Mouse (Mus musculus) liver, embryonic 15.5 days (tissue): Measurements from ENCODE around the gene Cst12. TPM values are rescaled to one million over a fixed set of nuclear protein-coding genes. Genes with fewer than 3 reads are reported as not detected.

Experiments
- ATAC-seq: fragments of 200-750 bp; cut with Nextera tagmentation; 2 replicates; pipeline ENCODE4 v1.8.0; 2017; ENCODE audit warnings: moderate number of reproducible peaks, mild to moderate bottlenecking, moderate library complexity; ENCODE audit not compliant: insufficient read depth
- H3K27ac ChIP-seq: fragments of 300-500 bp; sonication (generic); replicated peaks from 2 replicates; pipeline ENCODE4 v1.5.1; 2015; ENCODE audit warnings: mild to moderate bottlenecking, inconsistent platforms
- H3K27me3 ChIP-seq: fragments of 300-500 bp; sonication (generic); 2 replicates; pipeline ENCODE4 v1.6.1; 2015; ENCODE audit warnings: mild to moderate bottlenecking, inconsistent platforms
- H3K36me3 ChIP-seq: fragments of 300-500 bp; sonication (generic); replicated peaks from 2 replicates; pipeline ENCODE4 v1.6.1; 2015; ENCODE audit warnings: moderate library complexity, mild to moderate bottlenecking, inconsistent platforms
- H3K4me1 ChIP-seq: fragments of 300-500 bp; sonication (generic); replicated peaks from 2 replicates; pipeline ENCODE4 v1.6.1; 2015; ENCODE audit warnings: inconsistent platforms
- H3K4me2 ChIP-seq: fragments of 300-500 bp; sonication (generic); 2 replicates; pipeline ENCODE4 v1.6.1; 2015; ENCODE audit warnings: moderate library complexity, mild to moderate bottlenecking, inconsistent platforms
- H3K4me3 ChIP-seq: fragments of 300-500 bp; sonication (generic); replicated peaks from 2 replicates; pipeline ENCODE4 v1.5.1; 2015; ENCODE audit warnings: mild to moderate bottlenecking, inconsistent platforms
- H3K9ac ChIP-seq: fragments of 300-500 bp; sonication (generic); 2 replicates; pipeline ENCODE4 v1.6.1; 2015; ENCODE audit warnings: moderate library complexity, mild to moderate bottlenecking, inconsistent platforms
- H3K9me3 ChIP-seq: fragments of 300-500 bp; sonication (generic); replicated peaks from 2 replicates; pipeline ENCODE4 v1.6.1; 2016; ENCODE audit warnings: inconsistent platforms
- WGBS: fragments of 180-500 bp; shearing (Covaris S2); methylation state at CpG from one replicate; pipeline ENCODE4 v1.1.7; 2015; ENCODE audit warnings: mixed read lengths; ENCODE audit not compliant: insufficient replicate concordance; 5-methylcytosine and 5-hydroxymethylcytosine counted together
- polyA plus RNA-seq: library from polyadenylated mRNA; unstranded; fragments of >200 nt; fragmentation: Nextera tagmentation; extraction: Ambion mirVana; gene quantifications from 2 replicates; pipeline ENCODE4 v1.2.1, GENCODE M21; 2015

Gene Cst12
- polyA plus RNA-seq, 1 experiment from 2014 or later, result not detected

DNA sequence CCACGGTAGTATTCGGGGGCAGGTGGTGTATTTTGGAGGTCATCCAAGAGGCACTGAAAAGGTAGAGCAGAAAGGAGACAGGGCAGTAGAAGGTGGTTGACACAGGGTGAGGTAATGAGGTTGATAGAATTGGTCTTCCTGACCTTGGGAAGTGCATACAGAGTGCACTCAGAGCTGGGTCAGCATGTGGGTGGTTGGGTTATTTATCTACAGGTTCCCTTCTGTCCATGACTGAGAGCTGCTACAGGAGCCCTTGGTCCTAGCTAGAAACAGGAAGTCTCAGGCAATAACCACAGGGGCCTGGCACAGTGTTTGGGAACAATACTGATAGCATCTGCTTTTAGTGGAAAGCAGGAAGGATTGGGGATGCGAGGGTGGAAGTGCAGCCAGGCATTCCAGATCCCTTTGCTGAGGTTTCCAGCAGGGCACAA lies 12.3 kb downstream of the Cst12 start:
- Histone ChIP-seq H3K4me2 (no peak overlapping the region), H3K27ac (no peak overlapping the region), H3K4me3 (no peak overlapping the region), H3K36me3 (no peaks in the 10 kb centered on the region), H3K27me3 (no peaks in the 10 kb centered on the region), H3K9me3 (no peaks in the 10 kb centered on the region), H3K4me1 (no peaks in the 10 kb centered on the region), H3K9ac (no peak overlapping the region)
- ATAC-seq, result peak; percentile 63
- WGBS, result 14% methylated on average over 3 of the region's 3 CpGs

- no peak overlapping the region for H3K4me3 ChIP-seq
- no peaks in the 10 kb centered on the region for H3K27me3 ChIP-seq
- no peak overlapping the region for H3K9ac ChIP-seq
- no peak for ATAC-seq
- H3K36me3 ChIP-seq, result no peaks in the 10 kb centered on the region
- no peaks in the 10 kb centered on the region for H3K9me3 ChIP-seq
- H3K4me1 ChIP-seq, result no peaks in the 10 kb centered on the region
- WGBS, result 56% methylated on average over 6 of the region's 6 CpGs
- H3K4me2 ChIP-seq, result no peak overlapping the region
- no peak overlapping the region for H3K27ac ChIP-seq
Observed at GRCm38 (mm10) chr2:148806696-148807095, 17.5 kb downstream of the Cst12 start.

DNA sequence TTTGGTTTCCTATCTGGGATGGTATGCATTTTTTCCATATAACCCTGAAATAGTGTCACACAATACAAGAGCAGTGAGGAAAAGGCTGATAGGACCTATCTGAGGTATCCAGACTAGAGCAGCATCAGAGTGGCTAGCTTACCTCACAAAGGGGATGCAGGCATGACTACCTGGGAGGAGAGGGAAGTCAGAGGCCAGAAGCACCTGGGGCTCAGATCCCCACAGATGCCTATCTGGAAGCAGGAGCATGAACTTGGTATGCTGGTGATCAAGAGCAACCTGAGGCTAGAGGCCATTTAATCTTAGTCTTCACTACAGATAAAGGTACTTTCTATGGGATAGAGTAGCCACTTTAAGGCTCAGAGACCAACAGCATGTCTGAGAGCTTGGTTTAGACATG lies 30.7 kb downstream of the Cst12 start, which contains the start of gene Cst13:
Cst13 (plus strand) TSS at position 173 of the 400 bp plus-strand sequence.
- Histone ChIP-seq H3K27ac (no peak within 1 kb of the TSS), H3K4me2 (no peak within 1 kb of the TSS), H3K4me3 (no peak within 1 kb of the TSS), H3K4me1 (no peaks in the 10 kb centered on the region), H3K36me3 (no peaks in the 10 kb centered on the region), H3K27me3 (no peaks in the 10 kb centered on the region), H3K9me3 (no peaks in the 10 kb centered on the region), H3K9ac (no peak within 1 kb of the TSS)
- no peak for ATAC-seq

DNA sequence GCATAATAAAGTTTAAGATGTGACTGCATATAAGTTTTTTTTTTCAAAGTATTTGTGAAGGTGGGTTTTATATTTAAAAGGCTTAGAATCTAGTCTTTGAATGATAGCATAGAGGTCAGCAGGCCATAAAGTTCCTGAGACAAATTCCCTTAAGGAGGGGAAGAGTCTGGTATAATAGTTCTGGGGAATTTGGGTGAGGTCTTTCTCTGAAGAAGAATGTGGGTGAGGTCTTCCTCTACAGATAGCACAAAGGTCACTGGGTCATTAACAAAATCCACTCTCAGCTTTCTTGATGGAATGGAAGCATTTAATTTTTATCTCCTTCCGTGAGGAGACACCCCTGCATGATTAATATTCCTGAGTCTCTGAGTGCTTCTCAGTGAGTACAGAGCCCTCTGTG lies 36.8 kb downstream of the Cst12 start:
- 39% methylated on average over 1 of the region's 1 CpGs for WGBS
- H3K27me3 ChIP-seq, result no peaks in the 10 kb centered on the region
- H3K4me3 ChIP-seq, result no peak overlapping the region
- no peak for ATAC-seq
- no peak overlapping the region for H3K9ac ChIP-seq
- no peaks in the 10 kb centered on the region for H3K36me3 ChIP-seq
- no peak overlapping the region for H3K27ac ChIP-seq
- no peaks in the 10 kb centered on the region for H3K4me1 ChIP-seq
- no peak overlapping the region for H3K4me2 ChIP-seq
- no peaks in the 10 kb centered on the region for H3K9me3 ChIP-seq

- WGBS, result 39% methylated on average over 4 of the region's 4 CpGs
- no peak within 1 kb of the TSS for H3K9ac ChIP-seq
- H3K27ac ChIP-seq, result no peak within 1 kb of the TSS
- no peak for ATAC-seq
- no peaks in the 10 kb centered on the region for H3K9me3 ChIP-seq
- H3K27me3 ChIP-seq, result no peaks in the 10 kb centered on the region
- H3K4me1 ChIP-seq, result no peaks in the 10 kb centered on the region
- H3K4me2 ChIP-seq, result no peak within 1 kb of the TSS
- H3K4me3 ChIP-seq, result no peak within 1 kb of the TSS
- H3K36me3 ChIP-seq, result no peaks in the 10 kb centered on the region
Observed at GRCm38 (mm10) chr2:148834912-148835311, 45.8 kb downstream of the Cst12 start, which contains the start of gene Cst9. TSS of gene Cst9 (plus strand) at chr2:148835147.

DNA sequence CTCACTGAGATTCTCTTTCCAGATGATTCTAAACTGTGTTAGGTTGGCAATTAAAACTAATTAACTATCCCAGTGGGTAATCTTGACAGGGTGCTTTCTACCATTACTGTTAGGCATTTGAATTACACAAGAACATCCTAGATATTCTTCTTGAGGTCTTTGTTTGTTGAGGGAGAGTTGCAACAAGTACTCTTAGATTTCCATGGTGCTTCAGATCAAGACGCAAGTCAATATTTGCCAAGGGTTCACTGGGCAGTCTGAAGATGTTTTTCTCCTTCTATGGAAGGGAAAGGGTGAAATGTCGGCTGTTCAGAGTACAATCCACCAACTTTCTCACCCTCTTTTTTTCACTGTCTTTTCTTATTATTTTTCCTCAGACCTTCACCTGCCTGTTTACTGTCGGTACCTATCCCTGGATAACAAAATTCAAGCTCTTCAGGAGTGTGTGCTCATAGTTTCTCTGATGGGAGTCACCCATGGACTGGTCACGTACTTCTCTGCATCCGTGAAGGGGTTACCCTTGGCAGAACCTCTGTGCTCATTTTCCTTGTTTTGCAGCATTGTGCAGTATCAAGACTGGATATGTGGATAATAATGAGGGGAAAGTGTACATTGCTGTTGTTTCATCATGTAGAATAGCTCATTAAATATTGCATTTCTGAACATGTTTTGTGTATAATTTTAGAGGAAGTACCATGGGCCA lies 49.1 kb downstream of the Cst12 start:
- Histone ChIP-seq H3K4me2 (no peak overlapping the region), H3K4me1 (no peaks in the 10 kb centered on the region), H3K4me3 (no peak overlapping the region), H3K9ac (no peak overlapping the region), H3K27ac (no peak overlapping the region), H3K27me3 (no peaks in the 10 kb centered on the region), H3K9me3 (no peaks in the 10 kb centered on the region), H3K36me3 (no peaks in the 10 kb centered on the region)
- ATAC-seq, result no peak
- WGBS, result 68% methylated on average over 5 of the region's 5 CpGs

- Histone ChIP-seq H3K36me3 (no peaks in the 10 kb centered on the region), H3K27ac (no peak overlapping the region), H3K4me3 (no peak overlapping the region), H3K9ac (no peak overlapping the region), H3K4me1 (no peaks in the 10 kb centered on the region), H3K4me2 (no peak overlapping the region), H3K27me3 (no peaks in the 10 kb centered on the region), H3K9me3 (no peaks in the 10 kb centered on the region)
- no peak for ATAC-seq
- WGBS, result 42% methylated on average over 2 of the region's 2 CpGs
Observed at GRCm38 (mm10) chr2:148839224-148839623, 50.1 kb downstream of the Cst12 start.

Other genes starting within 250 kb of the Cst12 start
- gene Nxt1, start 116.8 kb upstream of the Cst12 start, polyA plus RNA-seq, result 43.9 and 51.8 TPM in 2 replicates
- 9.5 and 10.4 TPM in 2 replicates for gene Gzf1, start 108.3 kb upstream of the Cst12 start, polyA plus RNA-seq
- gene Napb, start 56.9 kb upstream of the Cst12 start, polyA plus RNA-seq, result 0.29 and 0.30 TPM in 2 replicates
- not detected in 2 replicates for gene Cstl1, start 39.0 kb upstream of the Cst12 start, polyA plus RNA-seq
- not detected in 2 replicates for gene Cst11, start 17.9 kb upstream of the Cst12 start, polyA plus RNA-seq
- not detected in 2 replicates for gene 8030411F24Rik, start 7.4 kb upstream of the Cst12 start, polyA plus RNA-seq
- 0.37 and 0.39 TPM in 2 replicates for gene Cst8, start 9.4 kb downstream of the Cst12 start, polyA plus RNA-seq
- not detected in 2 replicates for gene Cst13, start 30.7 kb downstream of the Cst12 start, polyA plus RNA-seq
- 0.17 TPM in 1 of 2 replicates, not detected in the other for gene Cst9, start 45.8 kb downstream of the Cst12 start, polyA plus RNA-seq
- not detected in 2 replicates for gene 9230104L09Rik, start 75.7 kb downstream of the Cst12 start, polyA plus RNA-seq
- 173 and 189 TPM in 2 replicates for gene Cst3, start 86.3 kb downstream of the Cst12 start, polyA plus RNA-seq
- gene Gm1330, start 213.9 kb downstream of the Cst12 start, polyA plus RNA-seq, result not detected in 2 replicates
- not detected in 2 replicates for gene Gm10750, start 227.9 kb downstream of the Cst12 start, polyA plus RNA-seq